Mouse (Mus musculus) stomach, postnatal 0 days (tissue): ENCODE results near the gene Disp2.

Experiments used
- CTCF ChIP-seq: IDR thresholded peaks from 2 replicates; pipeline ENCODE4 v1.5.1; 2016; ENCODE audit warnings: antibody characterized with exemption, low read depth, mild to moderate bottlenecking, moderate library complexity
- EP300 ChIP-seq: optimal IDR thresholded peaks from 2 replicates; pipeline ENCODE3; 2016; ENCODE audit warnings: antibody characterized with exemption

GRCm38 (mm10) chr2:118786525-118786924, 7.0 kb downstream of the Disp2 start:
- TF ChIP-seq CTCF = no peak
- TF ChIP-seq EP300 = no peak
